Mouse (Mus musculus) testis, adult 2 months (tissue): ENCODE results near the gene Acvr1. TPM values are rescaled to one million over a fixed set of nuclear protein-coding genes. Genes with fewer than 3 reads are reported as not detected.

Experiments used
- H3K27ac ChIP-seq: fragments of 200-500 bp; 2 replicates; pipeline ENCODE4 v1.5.1; 2012; ENCODE audit warnings: low read depth, low read length; ENCODE audit not compliant: control insufficient read depth, insufficient read depth
- H3K27me3 ChIP-seq: fragments of 200-500 bp; 2 replicates; pipeline ENCODE4 v1.6.1; 2012; ENCODE audit warnings: mild to moderate bottlenecking, low read length, moderate library complexity; ENCODE audit not compliant: control insufficient read depth, insufficient read depth
- H3K36me3 ChIP-seq: fragments of 200-500 bp; 2 replicates; pipeline ENCODE4 v1.6.1; 2012; ENCODE audit warnings: mild to moderate bottlenecking, low read length; ENCODE audit not compliant: control insufficient read depth, insufficient read depth
- H3K4me1 ChIP-seq: fragments of 200-500 bp; 2 replicates; pipeline ENCODE4 v1.6.1; 2012; ENCODE audit warnings: low read length; ENCODE audit not compliant: control insufficient read depth, insufficient read depth
- H3K4me3 ChIP-seq: fragments of 200-500 bp; 2 replicates; pipeline ENCODE4 v1.5.1; 2012; ENCODE audit warnings: low read depth, mild to moderate bottlenecking, low read length, moderate library complexity, mixed read lengths; ENCODE audit not compliant: control insufficient read depth
- CTCF ChIP-seq: fragments of 200-500 bp; IDR thresholded peaks from 2 replicates; pipeline ENCODE4 v1.5.1; 2012; ENCODE audit warnings: low read depth, mild to moderate bottlenecking, inconsistent platforms, low read length, moderate library complexity; ENCODE audit not compliant: control insufficient read depth, insufficient read depth, insufficient replicate concordance
- POLR2A ChIP-seq: fragments of 200-500 bp; IDR thresholded peaks from 2 replicates; pipeline ENCODE4 v1.6.1; 2012; ENCODE audit warnings: low read depth, mild to moderate bottlenecking, inconsistent platforms, low read length, moderate library complexity; ENCODE audit not compliant: control insufficient read depth
- polyA plus RNA-seq: library from polyadenylated mRNA; depleted of rRNA; stranded (reverse); fragments of >200 nt; gene quantifications from 2 replicates; pipeline ENCODE4 v1.2.3, GENCODE M21; 2012

Gene Acvr1
- polyA plus RNA-seq, 1 experiment: 2.0 TPM

GRCm38 (mm10) chr2:58538196-58538595 lies 28.8 kb downstream of the Acvr1 start:
- no peak for TF ChIP-seq POLR2A
- no peak for TF ChIP-seq CTCF
- H3K4me3 ChIP-seq: no peak overlapping the region
- H3K4me1 ChIP-seq: no peaks in the 10 kb centered on the region
- H3K27me3 ChIP-seq: no peaks in the 10 kb centered on the region
- H3K27ac ChIP-seq: no peak overlapping the region
- H3K36me3 ChIP-seq: no peaks in the 10 kb centered on the region

- no peak overlapping the region for H3K4me3 ChIP-seq
- H3K4me1 ChIP-seq: no peaks in the 10 kb centered on the region
- no peak for TF ChIP-seq CTCF
- H3K36me3 ChIP-seq: no peaks in the 10 kb centered on the region
- no peak overlapping the region for H3K27ac ChIP-seq
- H3K27me3 ChIP-seq: no peaks in the 10 kb centered on the region
Measured at GRCm38 (mm10) chr2:58536796-58537195, 30.2 kb downstream of the Acvr1 start.

- Histone ChIP-seq H3K27me3 (no peaks in the 10 kb centered on the region), H3K27ac (no peak overlapping the region), H3K36me3 (no peaks in the 10 kb centered on the region), H3K4me1 (no peaks in the 10 kb centered on the region), H3K4me3 (no peak overlapping the region)
- TF ChIP-seq POLR2A (no peak), CTCF (no peak)
Measured at GRCm38 (mm10) chr2:58535233-58535632, 31.7 kb downstream of the Acvr1 start.

GRCm38 (mm10) chr2:58534379-58534778 lies 32.6 kb downstream of the Acvr1 start:
- no peaks in the 10 kb centered on the region for H3K36me3 ChIP-seq
- no peaks in the 10 kb centered on the region for H3K27me3 ChIP-seq
- H3K27ac ChIP-seq: no peak overlapping the region
- H3K4me1 ChIP-seq: no peaks in the 10 kb centered on the region
- H3K4me3 ChIP-seq: no peak overlapping the region
- TF ChIP-seq CTCF (no peak), POLR2A (no peak)

GRCm38 (mm10) chr2:58533521-58534001 lies 33.4 kb downstream of the Acvr1 start:
- H3K4me1 ChIP-seq: no peaks in the 10 kb centered on the region
- no peaks in the 10 kb centered on the region for H3K36me3 ChIP-seq
- no peaks in the 10 kb centered on the region for H3K27me3 ChIP-seq
- H3K27ac ChIP-seq: no peak overlapping the region
- H3K4me3 ChIP-seq: no peak overlapping the region
- TF ChIP-seq POLR2A (no peak), CTCF (no peak)

GRCm38 (mm10) chr2:58532260-58532850 lies 34.6 kb downstream of the Acvr1 start:
- H3K4me3 ChIP-seq: no peak overlapping the region
- H3K4me1 ChIP-seq: no peaks in the 10 kb centered on the region

GRCm38 (mm10) chr2:58530521-58530920 lies 36.4 kb downstream of the Acvr1 start:
- no peak overlapping the region for H3K27ac ChIP-seq
- H3K27me3 ChIP-seq: no peaks in the 10 kb centered on the region
- no peak for TF ChIP-seq CTCF
- no peak for TF ChIP-seq POLR2A
- H3K4me3 ChIP-seq: no peak overlapping the region
- H3K4me1 ChIP-seq: no peaks in the 10 kb centered on the region
- H3K36me3 ChIP-seq: no peaks in the 10 kb centered on the region

More at GRCm38 (mm10) chr2:58532260-58532850, 34.6 kb downstream of the Acvr1 start:
- H3K36me3 ChIP-seq: no peaks in the 10 kb centered on the region
- H3K27ac ChIP-seq: no peak overlapping the region
- TF ChIP-seq CTCF (no peak), POLR2A (no peak)
- no peaks in the 10 kb centered on the region for H3K27me3 ChIP-seq

- no peak overlapping the region for H3K27ac ChIP-seq
- H3K36me3 ChIP-seq: no peaks in the 10 kb centered on the region
- H3K4me1 ChIP-seq: no peaks in the 10 kb centered on the region
Measured at GRCm38 (mm10) chr2:58529860-58530440, 37.0 kb downstream of the Acvr1 start.

More at GRCm38 (mm10) chr2:58529860-58530440, 37.0 kb downstream of the Acvr1 start:
- Histone ChIP-seq H3K4me3 (no peak overlapping the region), H3K27me3 (no peaks in the 10 kb centered on the region)
- TF ChIP-seq POLR2A: no peak
- TF ChIP-seq CTCF: no peak
